Mouse (Mus musculus) midbrain, embryonic 15.5 days (tissue): ENCODE measurements around the gene Gm11985. TPM values are rescaled to one million over a fixed set of nuclear protein-coding genes. Genes with fewer than 3 reads are reported as not detected.
A peak's percentile ranks its signal among the peaks of the same experiment; 100 is the strongest.

Experiments used
- ATAC-seq: fragments of 200-750 bp; cut with Nextera tagmentation; replicated peaks from 2 replicates; pipeline ENCODE4 v1.8.0; 2017; ENCODE audit warnings: moderate TSS enrichment
- H3K27ac ChIP-seq: fragments of 300-500 bp; sonication (generic); 2 replicates; pipeline ENCODE4 v1.5.1; 2015; ENCODE audit warnings: mild to moderate bottlenecking, inconsistent platforms
- H3K27me3 ChIP-seq: fragments of 300-500 bp; sonication (generic); replicated peaks from 2 replicates; pipeline ENCODE4 v1.6.1; 2015; ENCODE audit warnings: inconsistent platforms
- H3K36me3 ChIP-seq: fragments of 300-500 bp; sonication (generic); replicated peaks from 2 replicates; pipeline ENCODE4 v1.6.1; 2015; ENCODE audit warnings: inconsistent platforms
- H3K4me1 ChIP-seq: fragments of 300-500 bp; sonication (generic); 2 replicates; pipeline ENCODE4 v1.6.1; 2015; ENCODE audit warnings: inconsistent platforms
- H3K4me2 ChIP-seq: fragments of 300-500 bp; sonication (generic); 2 replicates; pipeline ENCODE4 v1.6.1; 2015; ENCODE audit warnings: inconsistent platforms, mild to moderate bottlenecking, moderate library complexity
- H3K4me3 ChIP-seq: fragments of 300-500 bp; sonication (generic); 2 replicates; pipeline ENCODE4 v1.5.1; 2015; ENCODE audit warnings: mild to moderate bottlenecking, inconsistent platforms
- H3K9ac ChIP-seq: fragments of 300-500 bp; sonication (generic); 2 replicates; pipeline ENCODE4 v1.6.1; 2015; ENCODE audit warnings: mild to moderate bottlenecking, inconsistent platforms
- H3K9me3 ChIP-seq: fragments of 300-500 bp; sonication (generic); 2 replicates; pipeline ENCODE4 v1.6.1; 2016; ENCODE audit warnings: inconsistent platforms
- WGBS: fragments of 180-500 bp; shearing (Covaris S2); methylation state at CpG from one replicate; pipeline ENCODE4 v1.1.7; 2015; ENCODE audit warnings: mixed read lengths; 5-methylcytosine and 5-hydroxymethylcytosine counted together
- polyA plus RNA-seq: library from polyadenylated mRNA; unstranded; fragments of >200 nt; fragmentation: Nextera tagmentation; extraction: Ambion mirVana; gene quantifications from 2 replicates; pipeline ENCODE4 v1.2.1, GENCODE M21; 2015

Gene Gm11985
- polyA plus RNA-seq, 1 experiment from 2014 or later: not detected

DNA sequence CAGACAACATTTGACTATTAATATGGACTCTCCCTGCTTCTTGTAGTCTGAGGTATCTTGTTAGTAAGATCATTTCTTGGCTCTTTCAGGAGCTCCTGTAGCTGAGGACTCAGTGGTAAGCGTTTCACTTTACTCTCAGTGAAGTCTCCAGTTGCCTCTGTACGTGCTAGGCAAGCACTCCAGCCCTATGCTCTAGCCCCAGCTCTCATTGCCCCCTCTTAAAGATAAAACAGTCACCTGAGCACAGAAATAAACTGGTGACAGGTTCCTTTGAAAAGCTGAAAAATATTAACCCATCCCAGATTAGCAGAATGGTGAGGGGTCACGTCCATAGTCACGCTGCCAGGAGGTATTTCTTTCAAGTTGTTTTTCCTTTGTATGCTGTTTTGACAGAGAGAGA, 9.6 kb downstream of the Gm11985 start:
- Histone ChIP-seq H3K4me3 (no peak overlapping the region), H3K27me3 (no peaks in the 10 kb centered on the region), H3K9me3 (no peaks in the 10 kb centered on the region), H3K9ac (no peak overlapping the region), H3K36me3 (no peaks in the 10 kb centered on the region), H3K27ac (no peak overlapping the region), H3K4me2 (no peak overlapping the region), H3K4me1 (peaks cover 10% of the 10 kb centered on the region)
- ATAC-seq: no peak
- 73% methylated on average over 4 of the region's 4 CpGs for WGBS

DNA sequence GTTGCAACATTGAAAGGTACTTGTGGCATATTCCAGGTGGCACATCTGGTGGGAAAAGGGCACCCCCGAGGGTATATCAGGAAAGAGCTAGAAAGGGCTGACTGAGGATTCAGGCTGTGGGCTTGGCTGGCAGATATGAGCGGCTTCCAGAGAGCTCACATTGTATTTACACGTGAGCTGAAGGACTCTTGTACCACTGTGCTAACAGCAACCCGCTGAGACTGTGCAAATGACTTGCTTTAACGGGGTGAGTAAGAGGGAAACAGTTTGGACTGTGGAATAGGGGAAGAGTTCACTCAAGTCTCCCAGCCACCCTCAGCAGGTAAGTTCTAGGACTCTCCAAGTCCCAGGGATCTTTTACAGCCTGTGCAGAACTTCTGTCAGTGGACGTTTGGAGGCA, 14.7 kb downstream of the Gm11985 start:
- Histone ChIP-seq H3K9ac (no peak overlapping the region), H3K9me3 (no peaks in the 10 kb centered on the region), H3K27me3 (no peaks in the 10 kb centered on the region), H3K4me1 (no peaks in the 10 kb centered on the region), H3K36me3 (no peaks in the 10 kb centered on the region), H3K4me3 (no peak overlapping the region), H3K27ac (no peak overlapping the region), H3K4me2 (no peak overlapping the region)
- 84% methylated on average over 6 of the region's 6 CpGs for WGBS
- ATAC-seq: no peak

DNA sequence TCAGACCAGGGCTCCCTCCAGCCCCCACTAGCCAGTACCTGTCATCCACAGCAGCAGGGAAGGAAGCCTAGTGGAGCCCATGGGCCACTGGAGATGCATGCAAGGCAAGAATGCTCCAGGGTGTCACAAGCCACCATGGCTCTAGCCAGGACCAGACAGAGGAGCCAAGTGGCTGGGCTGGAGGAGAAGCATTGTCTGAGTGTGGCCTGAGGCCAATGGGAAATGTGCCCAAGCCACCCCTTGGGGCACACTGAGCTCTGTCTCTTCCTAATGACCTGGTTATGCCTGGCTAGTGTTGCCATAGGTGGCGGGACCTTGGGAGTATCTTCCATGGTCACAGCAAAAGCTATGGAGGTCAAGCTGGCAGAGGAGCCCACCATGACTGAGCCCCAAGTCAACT, 18.7 kb downstream of the Gm11985 start:
- WGBS: 100% methylated on average over 1 of the region's 1 CpGs
- no peak for ATAC-seq

DNA sequence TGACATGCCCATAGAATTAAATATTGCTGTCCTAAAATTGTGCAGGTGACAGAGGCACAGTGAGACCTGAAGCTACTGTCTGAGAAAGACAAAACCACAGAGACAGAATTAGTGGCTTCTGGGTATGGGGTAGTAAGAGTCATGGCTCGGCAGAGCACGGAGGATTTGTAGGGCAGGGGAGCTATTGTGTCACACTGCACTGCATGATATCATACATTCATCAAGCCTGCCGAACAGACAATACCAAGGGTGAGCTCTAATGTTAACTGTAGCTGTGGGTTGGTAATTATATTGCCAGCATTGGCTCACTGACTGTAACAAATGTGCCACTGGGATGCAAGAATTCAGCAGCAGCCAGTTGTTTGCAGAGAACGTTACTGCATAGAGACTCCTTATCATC, 24.0 kb downstream of the Gm11985 start:
- no peak overlapping the region for H3K4me2 ChIP-seq
- 42% methylated on average over 4 of the region's 4 CpGs for WGBS
- peaks cover 15% of the 10 kb centered on the region for H3K4me1 ChIP-seq
- no peak overlapping the region for H3K4me3 ChIP-seq
- H3K27me3 ChIP-seq: no peaks in the 10 kb centered on the region
- no peak overlapping the region for H3K27ac ChIP-seq
- no peak for ATAC-seq
- H3K36me3 ChIP-seq: no peaks in the 10 kb centered on the region
- no peak overlapping the region for H3K9ac ChIP-seq
- no peaks in the 10 kb centered on the region for H3K9me3 ChIP-seq

More for the DNA sequence above, 18.7 kb downstream of the Gm11985 start:
- Histone ChIP-seq H3K4me1 (no peaks in the 10 kb centered on the region), H3K9ac (no peak overlapping the region), H3K9me3 (no peaks in the 10 kb centered on the region), H3K27ac (no peak overlapping the region), H3K4me2 (no peak overlapping the region), H3K4me3 (no peak overlapping the region), H3K27me3 (no peaks in the 10 kb centered on the region), H3K36me3 (no peaks in the 10 kb centered on the region)

DNA sequence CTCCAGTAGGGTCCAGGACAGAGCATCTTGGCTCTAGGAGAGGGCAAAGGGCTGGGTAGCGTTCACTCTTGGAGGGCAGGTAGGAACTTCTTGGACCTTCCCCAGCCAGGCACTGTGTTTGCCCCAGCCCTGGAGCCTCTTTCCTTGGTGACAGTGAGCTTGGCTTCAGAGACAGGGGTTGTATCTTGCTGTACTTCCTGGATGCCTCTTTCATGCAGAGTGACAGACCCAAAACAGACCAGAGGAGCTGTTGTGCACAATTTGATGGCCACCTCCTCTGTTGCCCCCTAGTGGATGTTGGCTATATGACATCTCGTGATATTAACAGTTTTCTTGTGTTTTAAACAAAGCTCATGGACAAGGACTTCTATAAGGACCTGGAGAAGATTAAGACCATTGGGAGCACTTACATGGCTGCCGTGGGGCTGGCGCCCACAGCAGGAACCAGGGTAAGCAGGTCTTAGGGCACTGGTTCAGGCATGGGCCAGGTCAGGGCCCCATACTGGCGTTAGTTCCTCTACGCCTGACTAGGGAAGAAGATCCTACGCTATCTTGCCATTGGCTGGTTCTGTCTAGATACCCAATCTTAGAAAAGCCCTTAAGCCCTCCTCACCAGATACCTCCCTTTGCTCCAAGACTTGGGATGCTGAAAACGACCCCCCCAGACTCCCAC, 26.7 kb downstream of the Gm11985 start:
- Histone ChIP-seq H3K9ac (no peak overlapping the region), H3K9me3 (no peaks in the 10 kb centered on the region), H3K4me1 (peaks cover 15% of the 10 kb centered on the region), H3K4me2 (no peak overlapping the region), H3K4me3 (no peak overlapping the region), H3K27me3 (no peaks in the 10 kb centered on the region), H3K36me3 (no peaks in the 10 kb centered on the region), H3K27ac (peak overlapping the region; percentile 58; the same call in 1 of the 2 replicates)
- peak; percentile 53 for ATAC-seq
- 80% methylated on average over 8 of the region's 8 CpGs for WGBS

DNA sequence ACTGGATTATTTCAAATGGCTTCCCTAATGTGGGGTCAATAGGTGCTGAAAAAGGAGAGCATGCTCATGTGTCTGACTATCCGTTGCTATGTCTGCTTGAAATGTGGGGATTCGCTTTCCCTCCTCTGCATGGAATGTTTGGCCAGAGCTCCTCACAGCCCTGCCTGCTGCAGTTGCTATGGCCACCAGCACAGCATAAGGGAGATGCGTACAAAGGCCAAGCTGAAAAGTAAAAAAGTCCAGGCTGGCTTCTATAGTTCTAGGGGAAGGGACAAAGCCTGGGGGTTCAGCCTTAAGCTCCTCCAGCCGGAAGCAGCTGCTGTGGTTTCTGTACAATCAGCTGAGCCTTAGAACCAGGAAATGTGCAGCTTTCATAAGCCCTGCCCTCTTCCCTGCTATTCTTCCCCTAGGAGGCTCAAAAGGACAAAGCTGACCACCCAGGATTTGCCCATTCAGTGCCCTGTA, 27.7 kb downstream of the Gm11985 start:
- ATAC-seq: peak; percentile 86
- no peaks in the 10 kb centered on the region for H3K27me3 ChIP-seq
- peak overlapping the region; percentile 58 for H3K27ac ChIP-seq
- H3K4me3 ChIP-seq: no peak overlapping the region
- H3K9ac ChIP-seq: no peak overlapping the region
- WGBS: 18% methylated on average over 4 of the region's 4 CpGs
- H3K4me1 ChIP-seq: peaks cover 15% of the 10 kb centered on the region
- H3K9me3 ChIP-seq: no peaks in the 10 kb centered on the region
- H3K36me3 ChIP-seq: no peaks in the 10 kb centered on the region
- H3K4me2 ChIP-seq: no peak overlapping the region

DNA sequence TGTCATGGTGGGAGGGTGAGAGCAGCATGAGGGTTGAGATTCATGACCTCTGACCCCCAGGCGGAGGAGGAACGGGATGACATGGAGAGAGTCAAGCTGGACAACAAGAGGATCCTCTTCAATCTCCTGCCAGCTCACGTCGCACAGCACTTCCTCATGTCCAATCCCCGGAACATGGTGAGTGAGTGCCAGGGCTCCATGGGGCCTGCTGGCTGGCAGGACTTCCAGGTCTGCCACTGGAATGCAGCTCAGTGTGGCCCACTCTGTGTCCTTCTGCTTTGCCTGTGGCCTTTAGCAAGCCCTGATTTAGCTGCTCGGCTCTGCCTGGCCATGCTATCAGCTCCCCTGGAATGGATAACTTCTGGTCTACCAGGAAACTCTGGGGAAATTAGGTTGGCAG, 28.2 kb downstream of the Gm11985 start:
- no peaks in the 10 kb centered on the region for H3K36me3 ChIP-seq
- no peaks in the 10 kb centered on the region for H3K27me3 ChIP-seq
- no peak overlapping the region for H3K9ac ChIP-seq
- H3K4me3 ChIP-seq: no peak overlapping the region
- peak overlapping the region; percentile 58; the same call in 1 of the 2 replicates for H3K27ac ChIP-seq
- no peaks in the 10 kb centered on the region for H3K9me3 ChIP-seq
- H3K4me1 ChIP-seq: peaks cover 15% of the 10 kb centered on the region
- WGBS: 58% methylated on average over 6 of the region's 6 CpGs
- peak; percentile 15; the same call in 1 of the 2 replicates for ATAC-seq
- H3K4me2 ChIP-seq: no peak overlapping the region

DNA sequence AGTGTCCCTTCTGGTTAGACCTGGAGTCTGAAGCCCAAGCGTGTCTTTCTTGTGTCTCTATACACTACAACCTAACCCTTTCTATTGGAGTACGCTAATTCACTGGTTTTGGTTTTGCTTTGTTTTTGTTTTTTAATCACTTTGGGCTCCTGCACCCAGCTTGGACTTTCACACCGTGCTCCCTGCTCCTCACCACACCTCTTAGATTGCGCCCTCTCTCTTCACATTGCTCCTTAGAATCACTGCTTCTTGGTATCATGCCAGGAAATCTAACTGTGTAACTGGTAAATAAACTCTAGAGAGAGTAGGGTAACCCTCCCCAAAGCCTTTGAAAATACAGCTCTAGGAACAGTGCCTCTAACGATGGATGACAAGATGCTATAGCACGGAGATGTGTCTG, 30.2 kb downstream of the Gm11985 start:
- no peak overlapping the region for H3K4me2 ChIP-seq
- no peaks in the 10 kb centered on the region for H3K27me3 ChIP-seq
- 86% methylated on average over 6 of the region's 6 CpGs for WGBS
- no peak overlapping the region for H3K27ac ChIP-seq
- H3K4me1 ChIP-seq: peaks cover 15% of the 10 kb centered on the region
- ATAC-seq: no peak
- H3K9me3 ChIP-seq: no peaks in the 10 kb centered on the region
- H3K36me3 ChIP-seq: no peaks in the 10 kb centered on the region
- H3K9ac ChIP-seq: no peak overlapping the region
- no peak overlapping the region for H3K4me3 ChIP-seq

DNA sequence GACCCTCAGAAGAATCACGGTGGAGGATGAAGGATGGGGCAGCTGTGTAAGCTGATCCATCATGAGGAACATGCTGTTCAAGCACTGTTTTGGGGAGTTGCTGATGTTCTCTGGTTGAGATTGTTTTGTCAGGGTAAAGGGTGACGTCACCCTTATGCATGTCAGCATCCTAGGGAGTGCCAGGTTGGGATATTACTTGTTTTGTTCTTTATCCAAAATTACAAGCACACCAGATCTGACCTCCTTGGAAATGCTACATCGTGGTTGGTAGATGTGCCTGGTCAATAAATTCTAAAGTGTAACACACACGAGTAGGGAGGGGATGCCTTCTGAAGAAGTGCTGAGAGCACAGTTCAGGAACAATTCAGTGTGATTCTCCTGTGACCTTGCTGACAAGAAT, 31.9 kb downstream of the Gm11985 start:
- no peaks in the 10 kb centered on the region for H3K9me3 ChIP-seq
- no peak for ATAC-seq
- 78% methylated on average over 4 of the region's 4 CpGs for WGBS

DNA sequence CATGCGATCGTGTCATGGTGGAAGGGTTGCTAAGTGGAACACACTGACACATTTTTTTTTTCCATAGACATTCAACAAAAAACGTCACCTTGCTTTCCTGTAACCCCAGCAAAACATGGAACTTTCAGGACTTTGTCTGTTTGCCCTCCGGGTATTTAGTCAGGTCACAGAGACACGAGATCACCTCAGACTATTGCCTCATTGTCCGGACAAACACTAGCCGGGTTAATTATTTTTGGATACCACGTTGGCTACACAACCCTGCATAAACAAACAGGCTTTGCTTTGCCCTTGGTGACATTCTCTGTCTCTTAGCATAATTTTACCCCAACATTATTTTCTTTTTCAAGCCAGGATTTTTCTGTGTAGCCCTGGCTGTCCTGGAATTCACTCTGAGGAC, 35.3 kb downstream of the Gm11985 start:
- no peak overlapping the region for H3K4me3 ChIP-seq
- H3K9me3 ChIP-seq: no peaks in the 10 kb centered on the region
- H3K36me3 ChIP-seq: no peaks in the 10 kb centered on the region
- no peak overlapping the region for H3K9ac ChIP-seq
- H3K27ac ChIP-seq: no peak overlapping the region
- H3K4me2 ChIP-seq: no peak overlapping the region
- H3K4me1 ChIP-seq: no peaks in the 10 kb centered on the region
- no peak for ATAC-seq
- 88% methylated on average over 8 of the region's 8 CpGs for WGBS
- no peaks in the 10 kb centered on the region for H3K27me3 ChIP-seq

More for the DNA sequence above, 31.9 kb downstream of the Gm11985 start:
- H3K4me2 ChIP-seq: no peak overlapping the region
- no peak overlapping the region for H3K9ac ChIP-seq
- H3K27me3 ChIP-seq: no peaks in the 10 kb centered on the region
- H3K27ac ChIP-seq: no peak overlapping the region
- no peak overlapping the region for H3K4me3 ChIP-seq
- no peaks in the 10 kb centered on the region for H3K36me3 ChIP-seq
- peaks cover 15% of the 10 kb centered on the region for H3K4me1 ChIP-seq

DNA sequence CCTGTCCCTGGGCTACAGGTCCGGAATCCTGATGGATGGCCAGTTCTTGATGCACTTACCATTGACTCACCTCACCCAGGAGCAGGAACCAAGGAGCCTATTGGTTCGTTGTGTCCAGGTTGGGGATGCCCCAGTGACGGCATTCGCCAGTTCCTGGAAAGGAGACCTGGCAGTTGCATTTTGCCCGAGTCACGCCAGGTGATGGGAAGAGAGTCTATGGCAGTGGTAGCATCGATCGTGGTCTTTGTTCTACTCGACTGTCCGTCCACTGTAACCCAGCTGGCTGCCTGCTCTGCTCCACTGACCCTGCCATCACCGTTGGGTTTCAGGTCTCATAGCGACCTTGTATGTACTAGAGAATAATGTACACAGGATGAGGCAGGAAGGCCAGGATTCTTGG, 36.0 kb downstream of the Gm11985 start:
- no peak for ATAC-seq
- WGBS: 95% methylated on average over 12 of the region's 12 CpGs
- H3K4me2 ChIP-seq: no peak overlapping the region

DNA sequence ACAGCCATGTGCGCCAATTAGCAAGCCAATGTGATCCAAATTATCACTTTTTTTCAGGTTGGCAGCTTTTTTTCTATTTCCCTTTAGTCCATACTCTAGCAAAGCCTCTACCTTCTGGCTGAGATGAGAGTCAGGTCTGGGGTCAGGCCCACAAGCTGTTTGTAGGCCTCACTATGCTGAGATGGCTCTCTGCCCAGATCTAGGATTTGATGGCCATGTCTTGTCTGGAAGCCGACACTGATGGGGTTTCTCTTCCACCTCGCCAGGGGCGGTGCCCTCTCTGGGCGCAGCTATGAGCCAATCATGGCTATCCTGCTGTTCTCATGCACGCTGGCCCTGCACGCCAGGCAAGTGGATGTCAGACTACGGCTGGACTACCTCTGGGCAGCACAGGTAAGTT, 37.9 kb downstream of the Gm11985 start:
- Histone ChIP-seq H3K36me3 (no peaks in the 10 kb centered on the region), H3K4me2 (no peak overlapping the region), H3K27me3 (no peaks in the 10 kb centered on the region), H3K9me3 (no peaks in the 10 kb centered on the region), H3K9ac (no peak overlapping the region), H3K4me1 (no peaks in the 10 kb centered on the region), H3K4me3 (no peak overlapping the region), H3K27ac (no peak overlapping the region)
- WGBS: 89% methylated on average over 8 of the region's 8 CpGs
- no peak for ATAC-seq

More for the DNA sequence above, 36.0 kb downstream of the Gm11985 start:
- Histone ChIP-seq H3K36me3 (no peaks in the 10 kb centered on the region), H3K27me3 (no peaks in the 10 kb centered on the region), H3K4me1 (no peaks in the 10 kb centered on the region), H3K27ac (no peak overlapping the region), H3K9me3 (no peaks in the 10 kb centered on the region), H3K9ac (no peak overlapping the region), H3K4me3 (no peak overlapping the region)

DNA sequence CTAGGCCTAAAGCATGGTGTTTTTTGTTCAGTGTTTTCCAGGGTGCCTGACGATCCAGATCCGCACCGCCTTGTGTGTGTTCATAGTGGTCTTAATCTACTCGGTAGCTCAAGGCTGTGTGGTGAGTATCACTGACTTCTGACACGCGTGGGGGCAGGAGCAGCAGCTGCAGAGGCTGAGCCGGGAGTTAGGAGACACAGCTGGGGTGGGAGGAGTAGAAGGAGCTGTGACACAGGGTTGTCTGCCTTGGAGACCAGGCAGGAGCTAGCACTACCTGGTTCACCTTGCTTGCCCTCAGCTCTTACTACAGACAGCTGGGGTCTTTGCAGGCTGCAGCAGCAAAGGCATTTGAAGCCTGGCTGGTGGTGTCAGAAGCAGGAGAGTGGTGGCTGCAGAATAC, 38.9 kb downstream of the Gm11985 start:
- H3K4me1 ChIP-seq: no peaks in the 10 kb centered on the region
- H3K9ac ChIP-seq: no peak overlapping the region
- no peaks in the 10 kb centered on the region for H3K27me3 ChIP-seq
- H3K9me3 ChIP-seq: no peaks in the 10 kb centered on the region
- H3K4me2 ChIP-seq: no peak overlapping the region
- no peaks in the 10 kb centered on the region for H3K36me3 ChIP-seq
- WGBS: 82% methylated on average over 7 of the region's 7 CpGs
- no peak overlapping the region for H3K4me3 ChIP-seq
- ATAC-seq: no peak
- no peak overlapping the region for H3K27ac ChIP-seq
